Mouse (Mus musculus) gastrocnemius, adult 2 months (tissue): ENCODE results near the gene Fscn3. TPM values are rescaled to one million over a fixed set of nuclear protein-coding genes. Genes with fewer than 3 reads are reported as not detected.

Source experiments
- DNase-seq: peaks from one replicate; pipeline ENCODE4 v3.0.0; 2022
- H3K27ac ChIP-seq: fragments of 200-600 bp; 2 replicates; pipeline ENCODE4 v1.8.1; 2022; ENCODE audit warnings: mild to moderate bottlenecking
- H3K4me3 ChIP-seq: fragments of 200-600 bp; 2 replicates; pipeline ENCODE4 v1.8.1; 2022; ENCODE audit warnings: mild to moderate bottlenecking, moderate library complexity
- CTCF ChIP-seq: fragments of 200-600 bp; IDR thresholded peaks from 2 replicates; pipeline ENCODE4 v1.8.1; 2022; ENCODE audit warnings: antibody characterized with exemption, mild to moderate bottlenecking, moderate library complexity
- intact Hi-C: fragments of 180-260 bp; cut with DNase I; formaldehyde crosslinking; loops from one replicate; pipeline ENCODE4 v1.15.1; 2025
- total RNA-seq, 2 experiments: library from RNA; stranded (reverse); gene quantifications; 2 replicates each; pipeline ENCODE4 v1.2.3; 2021

Fscn3 gene
- total RNA-seq, 2 experiments from 2014 or later = not detected

GRCm38 (mm10) chr6:28474839-28475238, 47.2 kb downstream of the Fscn3 start, which contains the start of gene Snd1:
Snd1 (plus strand) TSS chr6:28475139.
- intact Hi-C loops = loop anchor here (5.0 kb wide), 1 partner anchor 213 kb away; no protein-coding TSS in a partner anchor
- no peak for TF ChIP-seq CTCF
- no peak for DNase-seq
- Histone ChIP-seq H3K4me3 (no peak within 1 kb of the TSS), H3K27ac (no peak within 1 kb of the TSS)

- DNase-seq = peak; percentile 100
- intact Hi-C loops = loop anchor here (1.0 to 5.0 kb wide), 2 partner anchors 57 to 218 kb away; partner anchors contain the start of gene Arf5
These were observed 52.5 kb downstream of the Fscn3 start for GRCm38 (mm10) chr6:28479865-28480751.

GRCm38 (mm10) chr6:28480752-28481492, 53.3 kb downstream of the Fscn3 start:
- Histone ChIP-seq H3K4me3 (peak overlapping the region; percentile 86), H3K27ac (peak overlapping the region; percentile 97)
- intact Hi-C loops = loop anchor here (1.0 kb wide), 1 partner anchor 58 kb away; the partner anchor contains the start of gene Arf5
- no peak for TF ChIP-seq CTCF
- DNase-seq = no peak

More at GRCm38 (mm10) chr6:28479865-28480751, 52.5 kb downstream of the Fscn3 start:
- peak overlapping the region; percentile 97 for H3K27ac ChIP-seq
- H3K4me3 ChIP-seq = peak overlapping the region; percentile 86
- TF ChIP-seq CTCF = no peak

- Histone ChIP-seq H3K27ac (no peak overlapping the region), H3K4me3 (no peak overlapping the region)
- intact Hi-C loops = no loop called here
- DNase-seq = no peak
- no peak for TF ChIP-seq CTCF
These were observed 55.2 kb downstream of the Fscn3 start for GRCm38 (mm10) chr6:28482711-28483315.

- Histone ChIP-seq H3K4me3 (no peak overlapping the region), H3K27ac (no peak overlapping the region; the same call in 1 of the 2 replicates)
- intact Hi-C loops = no loop called here
- peak; percentile 30 for DNase-seq
- no peak for TF ChIP-seq CTCF
These were observed 58.4 kb downstream of the Fscn3 start for GRCm38 (mm10) chr6:28486008-28486407.

- TF ChIP-seq CTCF = no peak
- H3K4me3 ChIP-seq = no peak overlapping the region
- H3K27ac ChIP-seq = no peak overlapping the region; the same call in 1 of the 2 replicates
- no peak for DNase-seq
- intact Hi-C loops = no loop called here
These were observed 58.9 kb downstream of the Fscn3 start for GRCm38 (mm10) chr6:28486471-28486870.

GRCm38 (mm10) chr6:28486905-28487304, 59.3 kb downstream of the Fscn3 start:
- no peak overlapping the region for H3K4me3 ChIP-seq
- no peak for DNase-seq
- H3K27ac ChIP-seq = no peak overlapping the region
- no peak for TF ChIP-seq CTCF
- intact Hi-C loops = no loop called here

Other genes with a start within 250 kb of the Fscn3 start
- 1 to 10 TPM; 6.0 to 7.4 TPM for gene Zfp800, start 29.8 kb upstream of the Fscn3 start, total RNA-seq
- 10 to 100 TPM; 75.7 to 82.4 TPM for gene Arf5, start 4.2 kb upstream of the Fscn3 start, total RNA-seq
- gene Gcc1, start 601 bp downstream of the Fscn3 start, total RNA-seq = 1 to 10 TPM; 5.8 to 7.9 TPM
- not detected for gene Pax4, start 21.6 kb downstream of the Fscn3 start, total RNA-seq
- 10 to 100 TPM; 40.4 to 41.0 TPM for gene Snd1, start 47.4 kb downstream of the Fscn3 start, total RNA-seq